Mouse (Mus musculus) midbrain, embryonic 11.5 days (tissue): ENCODE measurements around the gene Anxa6. TPM values are rescaled to one million over a fixed set of nuclear protein-coding genes. Genes with fewer than 3 reads are reported as not detected.

ENCODE experiments used
- ATAC-seq: fragments of 200-750 bp; cut with Nextera tagmentation; 2 replicates; pipeline ENCODE4 v1.8.0; 2017; ENCODE audit warnings: moderate TSS enrichment, moderate library complexity; ENCODE audit not compliant: low FRiP score
- DNase-seq: peaks from one replicate; pipeline ENCODE4 v3.0.0; 2015; ENCODE audit warnings: low spot score; ENCODE audit errors: missing footprints
- H3K27ac ChIP-seq: fragments of 300-500 bp; sonication (generic); 2 replicates; pipeline ENCODE4 v1.5.1; 2014; ENCODE audit warnings: low read depth, low read length
- H3K27me3 ChIP-seq: fragments of 300-500 bp; sonication (generic); 2 replicates; pipeline ENCODE4 v1.6.1; 2014; ENCODE audit warnings: mild to moderate bottlenecking, low read length, moderate library complexity, mixed read lengths; ENCODE audit not compliant: control insufficient read depth, insufficient read depth
- H3K36me3 ChIP-seq: fragments of 300-500 bp; sonication (generic); 2 replicates; pipeline ENCODE4 v1.6.1; 2014; ENCODE audit warnings: mild to moderate bottlenecking, low read length, moderate library complexity, mixed read lengths; ENCODE audit not compliant: control insufficient read depth, insufficient read depth
- H3K4me1 ChIP-seq: fragments of 300-500 bp; sonication (generic); 2 replicates; pipeline ENCODE4 v1.6.1; 2014; ENCODE audit warnings: low read length; ENCODE audit not compliant: control insufficient read depth, insufficient read depth
- H3K4me2 ChIP-seq: fragments of 300-500 bp; sonication (generic); 2 replicates; pipeline ENCODE4 v1.6.1; 2014; ENCODE audit warnings: mild to moderate bottlenecking, moderate library complexity
- H3K4me3 ChIP-seq: fragments of 300-500 bp; sonication (generic); 2 replicates; pipeline ENCODE4 v1.5.1; 2014; ENCODE audit warnings: low read depth, low read length
- H3K9ac ChIP-seq: fragments of 300-500 bp; sonication (generic); 2 replicates; pipeline ENCODE4 v1.6.1; 2014; ENCODE audit warnings: low read length
- H3K9me3 ChIP-seq: fragments of 300-500 bp; sonication (generic); 2 replicates; pipeline ENCODE4 v1.6.1; 2016; ENCODE audit warnings: low read length; ENCODE audit not compliant: control insufficient read depth
- WGBS: fragments of 180-500 bp; shearing (Covaris S2); extraction: QIAGEN DNeasy Blood & Tissue Kit; methylation state at CpG from one replicate; pipeline ENCODE4 v1.1.7; 2014; 5-methylcytosine and 5-hydroxymethylcytosine counted together
- polyA plus RNA-seq: library from polyadenylated mRNA; unstranded; fragments of >200 nt; fragmentation: Nextera tagmentation; extraction: Ambion mirVana; gene quantifications from 2 replicates; pipeline ENCODE4 v1.2.1, GENCODE M21; 2014

Gene Anxa6
- polyA plus RNA-seq, 1 experiment from 2014 or later, result 71.2 TPM

DNA sequence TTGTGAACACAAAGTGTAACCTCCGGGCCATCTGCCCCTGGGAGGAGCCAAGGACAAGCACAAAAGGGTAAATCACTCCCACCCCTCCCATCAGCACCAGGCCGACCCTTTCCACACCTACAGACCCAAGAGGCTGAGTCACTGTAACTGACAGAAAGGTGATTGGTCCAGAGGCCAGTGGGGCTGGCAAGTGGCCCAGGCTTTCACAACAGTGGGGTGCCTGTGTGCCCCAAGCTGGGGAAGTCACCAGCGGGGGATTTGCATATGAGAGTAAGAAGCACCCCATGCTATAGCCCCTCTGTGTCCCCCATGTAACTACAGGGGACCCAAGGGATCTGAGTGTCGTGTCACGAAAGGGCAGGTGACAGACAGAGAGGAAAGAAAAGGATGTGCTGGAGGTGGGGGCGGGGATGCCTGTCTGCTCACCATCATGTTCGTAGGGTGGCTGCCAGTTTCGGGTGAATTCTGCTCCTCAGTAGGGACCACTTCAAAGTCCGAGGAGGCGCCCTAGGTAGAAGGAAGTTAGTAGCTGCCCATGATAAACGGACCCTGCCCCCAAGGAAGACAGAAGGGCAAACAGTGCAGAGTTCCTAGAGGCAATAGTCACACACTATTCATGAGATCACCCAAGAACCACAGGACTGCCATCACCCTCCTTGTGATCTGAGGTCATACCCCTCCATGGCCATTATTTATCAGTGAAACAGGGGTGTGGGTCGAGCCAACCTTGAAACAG, 97.0 kb downstream of the Anxa6 start:
- Histone ChIP-seq H3K9me3 (no peaks in the 10 kb centered on the region), H3K36me3 (no peaks in the 10 kb centered on the region), H3K4me3 (no peak overlapping the region), H3K9ac (no peak overlapping the region), H3K4me1 (no peaks in the 10 kb centered on the region), H3K27ac (no peak overlapping the region), H3K4me2 (no peak overlapping the region), H3K27me3 (no peaks in the 10 kb centered on the region)
- 49% methylated on average over 12 of the region's 12 CpGs for WGBS
- ATAC-seq (no peak), DNase-seq (no peak)

- H3K9ac ChIP-seq, result no peak overlapping the region
- ATAC-seq (no peak), DNase-seq (no peak)
- H3K4me1 ChIP-seq, result no peaks in the 10 kb centered on the region
- no peak overlapping the region for H3K4me3 ChIP-seq
- H3K27me3 ChIP-seq, result no peaks in the 10 kb centered on the region
- H3K4me2 ChIP-seq, result no peak overlapping the region
- H3K27ac ChIP-seq, result no peak overlapping the region
- no peaks in the 10 kb centered on the region for H3K36me3 ChIP-seq
- 97% methylated on average over 7 of the region's 7 CpGs for WGBS
- H3K9me3 ChIP-seq, result no peaks in the 10 kb centered on the region
Measured at GRCm38 (mm10) chr11:54934198-54934597, 99.0 kb downstream of the Anxa6 start.

DNA sequence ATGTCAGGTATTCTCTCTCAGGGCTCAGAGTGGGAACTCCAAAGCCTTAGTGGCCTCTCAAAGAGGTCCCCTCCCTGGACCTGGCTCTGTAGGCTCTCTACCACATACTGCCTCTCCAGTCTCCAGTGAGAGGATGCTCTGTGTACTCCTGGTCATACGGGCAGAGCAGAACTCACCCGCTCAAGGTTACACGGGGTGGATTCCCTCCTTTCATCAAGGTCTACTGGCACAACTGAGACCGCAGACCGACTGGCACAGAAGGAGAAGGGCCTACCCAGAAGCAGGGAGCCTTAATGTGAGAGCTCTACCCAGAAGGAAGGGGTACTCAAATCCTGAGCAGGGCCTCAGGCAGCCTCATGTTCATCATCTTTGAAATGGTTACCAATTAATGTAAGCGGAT, 100.7 kb downstream of the Anxa6 start:
- Histone ChIP-seq H3K27me3 (no peaks in the 10 kb centered on the region), H3K36me3 (no peaks in the 10 kb centered on the region), H3K4me1 (no peaks in the 10 kb centered on the region), H3K27ac (no peak overlapping the region), H3K9ac (no peak overlapping the region), H3K9me3 (no peaks in the 10 kb centered on the region), H3K4me2 (no peak overlapping the region), H3K4me3 (no peak overlapping the region)
- ATAC-seq (no peak), DNase-seq (no peak)
- 93% methylated on average over 6 of the region's 6 CpGs for WGBS

DNA sequence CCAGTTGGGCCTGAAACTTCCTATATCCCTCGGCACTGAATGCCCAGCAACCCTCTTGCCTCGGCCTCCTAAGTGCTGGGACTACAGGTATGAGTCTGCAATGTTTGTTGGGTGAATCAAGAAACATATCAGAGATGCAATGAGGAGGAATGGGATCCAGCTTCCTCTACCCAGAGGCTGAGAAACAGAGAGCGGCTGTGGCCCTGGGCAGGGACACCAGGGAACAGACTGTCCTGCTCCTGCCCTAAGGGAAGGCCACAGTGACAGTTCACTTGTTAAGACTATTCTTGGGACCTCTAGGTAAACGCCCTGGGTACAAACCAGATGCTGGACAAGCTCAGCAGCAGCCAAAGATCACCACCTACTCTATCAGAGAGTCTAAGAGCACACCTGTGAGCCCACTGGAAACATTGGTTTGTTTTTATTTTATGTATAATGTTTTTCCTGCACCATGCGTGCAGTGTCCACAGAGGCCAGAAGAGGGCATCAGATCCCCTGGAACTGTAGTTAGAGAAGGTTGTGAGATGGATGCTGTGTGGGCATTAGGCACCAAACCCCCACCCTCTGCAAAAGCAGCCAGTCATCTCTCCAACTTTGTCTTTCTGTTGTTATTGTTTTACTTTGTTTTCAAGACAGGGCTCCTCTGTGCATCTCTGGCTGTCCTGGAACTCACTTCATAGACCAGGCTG, 101.7 kb downstream of the Anxa6 start:
- Histone ChIP-seq H3K27me3 (no peaks in the 10 kb centered on the region), H3K27ac (no peak overlapping the region), H3K4me3 (no peak overlapping the region), H3K9me3 (no peaks in the 10 kb centered on the region), H3K4me1 (no peaks in the 10 kb centered on the region), H3K36me3 (no peaks in the 10 kb centered on the region), H3K4me2 (no peak overlapping the region), H3K9ac (no peak overlapping the region)
- 55% methylated on average over 5 of the region's 5 CpGs for WGBS
- no peak for DNase-seq
- ATAC-seq, result no peak

DNA sequence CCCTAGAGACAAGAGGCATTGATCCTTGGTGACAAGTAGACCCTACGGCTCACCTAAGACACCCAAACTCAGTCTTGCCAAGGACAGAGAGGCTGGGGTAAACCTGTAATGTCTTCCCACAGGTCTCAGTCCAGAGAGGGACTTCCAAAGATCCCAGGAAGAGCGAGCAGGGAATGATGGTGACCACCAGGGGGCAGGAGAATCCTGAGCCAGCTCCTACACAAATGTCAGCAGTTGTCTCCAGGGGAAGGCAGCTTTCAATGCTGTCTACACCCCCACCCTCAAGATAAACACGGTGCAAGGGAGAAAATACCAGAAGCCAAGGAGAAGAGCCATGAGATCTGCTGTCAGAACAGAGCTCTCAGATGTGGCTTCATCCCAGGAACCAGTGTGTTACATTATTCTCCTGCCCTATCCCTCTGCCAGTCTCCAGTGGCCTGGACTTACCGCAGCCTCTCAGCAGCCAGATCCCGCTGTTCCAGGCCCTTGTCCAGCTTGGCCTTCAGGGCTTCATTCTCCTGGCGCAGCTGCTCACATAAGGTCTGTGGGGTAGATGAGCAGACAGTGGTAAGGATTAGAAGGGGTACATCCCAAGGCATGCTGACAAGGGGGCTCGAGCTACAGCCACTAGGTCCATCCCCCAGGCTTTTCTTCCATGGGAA, 102.8 kb downstream of the Anxa6 start:
- ATAC-seq (no peak), DNase-seq (no peak)
- Histone ChIP-seq H3K9ac (no peak overlapping the region), H3K27ac (no peak overlapping the region), H3K27me3 (no peaks in the 10 kb centered on the region), H3K4me2 (no peak overlapping the region), H3K4me3 (no peak overlapping the region), H3K4me1 (no peaks in the 10 kb centered on the region), H3K9me3 (no peaks in the 10 kb centered on the region), H3K36me3 (no peaks in the 10 kb centered on the region)
- WGBS, result 69% methylated on average over 7 of the region's 7 CpGs

DNA sequence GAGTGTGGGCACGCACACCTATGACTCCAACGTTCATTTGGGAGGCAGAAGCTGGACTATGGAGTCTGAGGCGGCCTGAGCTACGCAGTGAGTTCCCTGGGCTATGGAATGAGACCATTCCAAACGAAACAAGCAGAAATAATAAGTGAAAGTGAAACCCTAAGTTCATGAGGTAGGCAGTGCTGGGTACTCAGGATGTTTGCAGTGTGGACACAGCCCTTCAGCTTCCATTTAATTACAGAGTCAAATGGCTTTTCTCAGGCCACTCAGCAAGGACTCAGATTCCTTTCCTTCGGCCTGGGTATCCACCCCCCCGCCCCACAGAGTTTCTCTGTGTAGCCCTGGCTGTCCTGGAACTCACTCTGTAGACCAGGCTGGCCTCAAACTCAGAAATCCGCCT, 103.5 kb downstream of the Anxa6 start:
- ATAC-seq (no peak), DNase-seq (no peak)
- no peaks in the 10 kb centered on the region for H3K9me3 ChIP-seq
- no peak overlapping the region for H3K27ac ChIP-seq
- H3K4me1 ChIP-seq, result no peaks in the 10 kb centered on the region
- 81% methylated on average over 8 of the region's 8 CpGs for WGBS
- H3K27me3 ChIP-seq, result no peaks in the 10 kb centered on the region
- no peaks in the 10 kb centered on the region for H3K36me3 ChIP-seq
- H3K4me3 ChIP-seq, result no peak overlapping the region
- H3K9ac ChIP-seq, result no peak overlapping the region
- no peak overlapping the region for H3K4me2 ChIP-seq

DNA sequence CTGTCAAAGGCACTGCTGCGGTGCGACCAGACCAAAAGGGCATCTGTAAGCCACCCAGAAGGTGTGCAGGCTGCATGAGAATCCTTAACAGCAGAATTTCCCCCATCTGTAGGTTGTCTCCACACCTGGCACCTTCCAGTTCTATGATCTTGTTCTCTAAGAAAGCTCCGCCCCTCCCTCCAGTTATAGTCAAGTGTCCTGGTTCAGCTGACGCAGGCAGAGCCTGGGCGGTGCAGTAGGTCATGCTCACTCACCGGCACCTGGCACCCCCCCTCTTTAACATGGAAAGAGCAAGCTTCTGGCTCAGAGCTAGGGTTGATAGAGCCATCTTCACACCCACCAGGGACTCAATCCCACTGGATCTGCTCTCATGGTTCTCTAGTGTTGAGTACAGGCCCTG, 104.0 kb downstream of the Anxa6 start:
- Histone ChIP-seq H3K4me1 (no peaks in the 10 kb centered on the region), H3K27me3 (no peaks in the 10 kb centered on the region), H3K27ac (no peak overlapping the region), H3K36me3 (no peaks in the 10 kb centered on the region), H3K4me3 (no peak overlapping the region), H3K4me2 (no peak overlapping the region), H3K9me3 (no peaks in the 10 kb centered on the region), H3K9ac (no peak overlapping the region)
- ATAC-seq (no peak), DNase-seq (no peak)
- WGBS, result 93% methylated on average over 6 of the region's 6 CpGs
